Mouse (Mus musculus): Measurements from ENCODE around the gene Slc6a8. TPM values are rescaled to one million over a fixed set of nuclear protein-coding genes. Genes with fewer than 3 reads are reported as not detected.

Gene Slc6a8
- polyA plus RNA-seq (2017; shearing (Covaris generic)) = 0.62 TPM

GRCm38 (mm10) chrX:73672879-73673618 is at the start of gene Slc6a8:
Slc6a8 (plus strand) TSS chrX:73673150.

GRCm38 (mm10) chrX:73639255-73639675 is 33.7 kb upstream of the Slc6a8 start, which contains the start of gene Dusp9:
Dusp9 (plus strand) TSS chrX:73639419.

GRCm38 (mm10) chrX:73659575-73660283 is 13.2 kb upstream of the Slc6a8 start, which contains the start of gene Pnck:
Pnck (minus strand) TSS chrX:73660117.

GRCm38 (mm10) chrX:73716109-73716661 is 43.2 kb downstream of the Slc6a8 start, which contains the start of the genes Bcap31 and Abcd1:
Bcap31 (minus strand) TSS chrX:73716175.
Abcd1 (plus strand) TSS chrX:73716597.

Other genes with a start within 250 kb of the Slc6a8 start
- not detected for gene Trex2, start 237.8 kb upstream of the Slc6a8 start, polyA plus RNA-seq (2017; shearing (Covaris generic))
- gene Haus7, start 214.1 kb upstream of the Slc6a8 start, polyA plus RNA-seq (2017; shearing (Covaris generic)) = 23.8 TPM
- gene Bgn, start 189.5 kb upstream of the Slc6a8 start, polyA plus RNA-seq (2017; shearing (Covaris generic)) = not detected
- gene Atp2b3, start 170.1 kb upstream of the Slc6a8 start, polyA plus RNA-seq (2017; shearing (Covaris generic)) = not detected
- 0.27 TPM for gene Dusp9, start 33.7 kb upstream of the Slc6a8 start, polyA plus RNA-seq (2017; shearing (Covaris generic))
- gene Pnck, start 13.0 kb upstream of the Slc6a8 start, polyA plus RNA-seq (2017; shearing (Covaris generic)) = 1.2 TPM
- gene Bcap31, start 43.0 kb downstream of the Slc6a8 start, polyA plus RNA-seq (2017; shearing (Covaris generic)) = 204 TPM
- gene Abcd1, start 43.4 kb downstream of the Slc6a8 start, polyA plus RNA-seq (2017; shearing (Covaris generic)) = 22.8 TPM
- gene Plxnb3, start 83.9 kb downstream of the Slc6a8 start, polyA plus RNA-seq (2017; shearing (Covaris generic)) = not detected
- not detected for gene Srpk3, start 101.3 kb downstream of the Slc6a8 start, polyA plus RNA-seq (2017; shearing (Covaris generic))
- gene Idh3g, start 113.7 kb downstream of the Slc6a8 start, polyA plus RNA-seq (2017; shearing (Covaris generic)) = 184 TPM
- gene Ssr4, start 113.9 kb downstream of the Slc6a8 start, polyA plus RNA-seq (2017; shearing (Covaris generic)) = 201 TPM
- gene Pdzd4, start 151.8 kb downstream of the Slc6a8 start, polyA plus RNA-seq (2017; shearing (Covaris generic)) = 0.10 TPM
- gene Avpr2, start 219.0 kb downstream of the Slc6a8 start, polyA plus RNA-seq (2017; shearing (Covaris generic)) = 2.1 TPM
- 20.5 TPM for gene L1cam, start 223.0 kb downstream of the Slc6a8 start, polyA plus RNA-seq (2017; shearing (Covaris generic))
- 229 TPM for gene Arhgap4, start 248.7 kb downstream of the Slc6a8 start, polyA plus RNA-seq (2017; shearing (Covaris generic))
- gene Naa10, start 248.8 kb downstream of the Slc6a8 start, polyA plus RNA-seq (2017; shearing (Covaris generic)) = 125 TPM